Mouse (Mus musculus) spleen, postnatal 36 days (tissue): ENCODE measurements around the gene Arl1.
"Not testable (repeated sequence)": the region's sequence is repeated elsewhere in the genome, so short reads cannot be mapped to it uniquely, and the experiment has no call there.

Experiments
- DNase-seq, 2 experiments: peaks; one replicate each; pipeline ENCODE4 v3.0.0; 2022; ENCODE audit warnings: low spot score in 2 of 2, mixed read lengths in 1 of 2

The Arl1 gene

GRCm38 (mm10) chr10:88761524-88762212, 31.0 kb downstream of the Arl1 start:
- DNase-seq, result no peak

- no peak for DNase-seq
Observed at GRCm38 (mm10) chr10:88765431-88766142, 34.9 kb downstream of the Arl1 start.

GRCm38 (mm10) chr10:88768961-88769360, 38.3 kb downstream of the Arl1 start:
- no peak for DNase-seq

GRCm38 (mm10) chr10:88769676-88770075, 39.0 kb downstream of the Arl1 start:
- no peak for DNase-seq

GRCm38 (mm10) chr10:88772965-88773364, 42.3 kb downstream of the Arl1 start:
- not testable (repeated sequence) for DNase-seq

- DNase-seq, result no peak
Observed at GRCm38 (mm10) chr10:88776206-88776605, 45.5 kb downstream of the Arl1 start.

- no peak for DNase-seq
Observed at GRCm38 (mm10) chr10:88780716-88781115, 50.1 kb downstream of the Arl1 start.

GRCm38 (mm10) chr10:88783135-88783534, 52.5 kb downstream of the Arl1 start:
- DNase-seq, result not testable (repeated sequence)

GRCm38 (mm10) chr10:88783941-88784340, 53.3 kb downstream of the Arl1 start:
- DNase-seq, result no peak

- DNase-seq, result no peak
Observed at GRCm38 (mm10) chr10:88784513-88784931, 53.9 kb downstream of the Arl1 start.

- no peak for DNase-seq
Observed at GRCm38 (mm10) chr10:88793671-88794070, 63.0 kb downstream of the Arl1 start.
